Mouse (Mus musculus) regulatory T cell (primary cell): ENCODE data around the gene Bsn.

Source experiments
- in situ Hi-C: fragments of 300-600 bp; cut with MboI, MseI; formaldehyde crosslinking; loops from one replicate; pipeline ENCODE4 v1.15.1; 2025; ENCODE audit warnings: high pct_unique_total_duplicates

Bsn gene

DNA sequence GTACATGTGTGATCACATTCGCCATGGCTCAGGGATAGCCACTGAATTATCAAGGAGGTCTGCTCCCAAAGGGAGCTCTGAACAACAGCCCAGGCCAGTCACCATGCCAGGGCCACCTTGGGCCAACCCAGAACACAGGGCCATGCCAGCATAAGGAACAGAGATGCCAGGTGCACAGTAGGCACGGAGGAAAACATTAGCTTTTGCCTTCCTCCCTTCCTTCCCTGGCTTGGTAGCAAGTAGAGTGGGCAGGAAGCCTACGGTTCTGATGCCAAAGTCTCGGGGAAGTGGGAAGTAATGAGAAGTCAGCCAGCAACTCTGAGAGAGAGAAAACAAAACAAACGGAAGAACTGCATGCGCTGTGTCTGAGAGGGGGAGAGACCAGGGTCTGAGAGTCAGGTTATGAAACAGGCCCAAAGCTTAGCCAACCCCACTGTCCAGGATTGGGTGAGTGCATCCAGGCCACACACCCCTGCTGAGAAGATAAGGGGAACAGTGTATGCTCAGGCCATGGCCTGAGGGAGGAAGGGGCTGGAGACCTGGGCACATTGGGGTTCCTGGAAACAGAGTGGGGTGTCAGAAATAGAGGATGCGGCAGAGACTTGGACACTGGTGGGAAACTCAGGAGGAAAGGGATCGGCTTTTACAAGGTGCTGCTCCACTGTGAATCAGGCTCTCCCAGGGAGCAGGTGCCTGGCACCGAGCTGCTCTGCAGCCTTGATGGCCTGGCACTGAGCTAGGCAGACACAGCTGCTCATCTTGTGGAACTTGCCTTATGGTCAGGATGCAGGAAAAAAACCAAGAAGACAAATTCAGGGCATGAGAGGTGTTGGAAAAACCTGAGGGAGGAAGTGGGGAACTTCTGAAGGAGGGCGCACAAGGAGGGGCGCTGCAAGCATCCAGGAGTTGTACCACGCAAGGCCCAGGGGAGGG is 36.4 kb downstream of the Bsn start:
- in situ Hi-C loops = no loop called here

DNA sequence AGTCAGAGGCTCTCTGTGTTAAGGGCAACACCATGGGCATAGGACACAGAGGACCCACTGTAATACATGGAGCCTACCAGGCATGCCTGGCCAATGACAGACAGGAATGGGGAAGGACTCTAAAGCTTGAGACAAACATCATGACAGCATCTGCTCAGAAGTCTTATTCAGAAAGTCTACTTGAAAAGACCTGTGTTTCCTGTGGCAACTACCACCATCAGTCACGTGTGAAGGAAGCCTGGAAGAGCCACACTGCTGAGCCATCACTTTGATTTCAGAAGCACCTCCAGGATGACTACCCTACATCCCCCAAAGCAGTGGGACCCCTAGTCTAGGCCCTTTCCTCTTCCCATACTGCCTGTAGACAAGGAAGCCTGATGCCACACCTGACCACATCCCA is 39.7 kb downstream of the Bsn start:
- in situ Hi-C loops = no loop called here

DNA sequence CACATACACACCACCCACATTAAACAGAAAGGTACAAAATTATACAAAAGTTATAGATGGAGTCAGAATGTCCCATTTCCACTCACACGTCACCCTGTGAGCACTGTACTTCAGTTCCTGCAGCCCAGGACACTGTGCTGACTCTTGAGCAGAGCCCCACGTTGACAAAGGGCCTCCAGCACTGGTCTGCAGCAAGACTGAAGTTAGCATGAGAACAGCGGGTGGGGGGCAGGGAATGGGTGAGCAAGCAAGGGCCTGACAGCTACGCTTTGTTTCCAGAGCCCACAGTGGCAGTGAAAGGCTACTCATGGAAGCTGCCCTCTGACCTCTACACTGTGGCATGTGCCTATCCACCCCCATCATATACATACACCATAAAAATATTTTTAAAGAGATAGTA is 40.4 kb downstream of the Bsn start:
- in situ Hi-C loops = no loop called here

DNA sequence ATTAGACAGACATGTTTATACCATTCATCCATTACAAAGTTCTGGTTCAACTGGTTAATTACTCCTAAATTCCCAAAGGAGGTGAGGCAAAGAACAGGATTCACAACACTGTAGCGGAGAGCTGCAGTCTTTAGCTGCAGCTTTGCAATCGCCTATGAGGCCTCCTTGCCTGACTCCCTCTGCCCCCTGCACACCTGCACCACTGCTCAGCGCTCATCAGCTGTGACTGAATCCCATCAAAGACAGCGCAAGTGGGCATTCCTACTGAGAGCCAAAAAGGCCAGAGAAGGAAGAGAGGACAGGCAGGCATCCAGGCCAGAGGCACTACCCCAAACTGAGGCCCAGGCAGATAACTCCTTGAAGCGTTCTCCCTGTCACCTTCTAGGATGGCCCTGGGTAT is 42.6 kb downstream of the Bsn start:
- in situ Hi-C loops = no loop called here

DNA sequence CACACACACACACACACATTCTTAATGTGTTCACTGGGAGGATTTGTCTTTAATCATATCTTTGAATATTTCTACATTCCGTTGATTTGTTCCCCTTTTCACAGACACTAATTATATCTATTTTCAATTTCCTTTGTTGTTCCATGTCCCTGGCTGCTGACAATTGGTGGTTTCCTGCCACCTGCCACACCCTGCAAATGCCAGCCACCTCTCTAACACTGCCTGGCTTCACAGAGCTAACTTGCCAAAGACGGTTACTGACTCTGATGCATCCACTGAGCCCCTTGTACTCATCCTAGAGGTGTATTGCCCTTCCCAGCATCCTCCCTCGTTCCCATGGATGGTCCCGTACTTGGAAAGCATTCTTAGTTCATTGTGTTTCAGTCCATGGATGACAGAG is 43.7 kb downstream of the Bsn start:
- in situ Hi-C loops = no loop called here

DNA sequence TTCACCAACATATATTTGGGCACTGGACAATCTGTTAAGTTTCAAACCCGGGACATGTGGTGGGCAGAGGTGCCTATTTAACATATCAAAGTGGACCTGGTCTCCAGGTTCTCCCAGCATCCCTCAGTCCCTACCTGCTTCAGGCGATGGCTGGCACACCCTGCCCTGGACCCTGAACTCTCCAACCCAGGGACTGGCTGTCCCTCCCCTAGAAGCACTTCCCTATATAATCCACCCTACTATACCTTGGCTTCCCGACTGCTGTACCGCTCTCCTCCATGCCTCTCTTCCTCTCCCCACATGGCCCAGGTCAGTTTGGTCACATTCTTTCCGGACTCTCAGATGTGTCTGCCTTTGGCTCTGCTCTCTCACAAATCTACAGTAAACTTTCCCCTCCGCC is 44.4 kb downstream of the Bsn start:
- in situ Hi-C loops = no loop called here

DNA sequence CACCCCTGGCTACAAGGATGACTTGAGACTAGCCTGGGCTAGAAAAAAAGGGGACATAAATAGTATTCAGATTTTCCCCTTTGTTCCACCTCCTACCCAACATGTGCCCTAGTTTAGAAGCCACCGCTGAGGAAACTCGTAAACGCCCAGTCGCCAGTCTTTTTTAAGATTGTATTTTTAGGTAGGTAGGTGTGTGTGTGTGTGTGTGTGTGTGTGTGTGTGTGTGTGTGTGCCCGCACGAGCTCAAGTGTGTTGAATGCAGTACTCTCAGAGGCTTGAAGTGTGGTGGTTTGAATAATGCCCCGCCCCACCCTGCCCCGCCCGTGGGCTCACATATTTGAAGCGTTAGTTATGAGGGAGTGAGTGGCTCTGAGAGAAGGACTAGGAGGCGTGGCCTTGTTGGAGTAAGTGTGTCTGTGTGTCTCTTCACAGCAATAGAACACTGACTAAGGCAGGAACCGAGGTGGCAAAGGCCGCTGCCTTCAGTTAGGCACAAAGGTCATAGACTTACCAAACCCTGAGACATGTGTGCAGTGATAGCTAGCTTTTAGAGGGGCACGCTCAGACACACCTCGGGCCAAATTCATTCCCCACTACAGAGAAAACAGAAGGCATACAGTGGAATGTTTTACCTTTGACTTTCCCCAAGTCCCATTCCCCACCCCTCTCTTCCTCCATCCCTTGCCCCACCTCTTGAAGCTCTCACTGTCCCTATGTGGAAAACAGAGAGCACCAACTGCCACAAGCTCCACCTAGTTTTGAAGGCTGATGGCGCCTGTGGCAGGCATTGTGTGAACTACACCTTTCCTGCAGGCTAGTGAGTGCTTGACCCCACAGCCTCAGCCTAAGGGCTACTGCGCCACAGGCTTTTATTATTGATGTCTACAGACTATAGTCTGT is 45.6 kb downstream of the Bsn start:
- in situ Hi-C loops = no loop called here

DNA sequence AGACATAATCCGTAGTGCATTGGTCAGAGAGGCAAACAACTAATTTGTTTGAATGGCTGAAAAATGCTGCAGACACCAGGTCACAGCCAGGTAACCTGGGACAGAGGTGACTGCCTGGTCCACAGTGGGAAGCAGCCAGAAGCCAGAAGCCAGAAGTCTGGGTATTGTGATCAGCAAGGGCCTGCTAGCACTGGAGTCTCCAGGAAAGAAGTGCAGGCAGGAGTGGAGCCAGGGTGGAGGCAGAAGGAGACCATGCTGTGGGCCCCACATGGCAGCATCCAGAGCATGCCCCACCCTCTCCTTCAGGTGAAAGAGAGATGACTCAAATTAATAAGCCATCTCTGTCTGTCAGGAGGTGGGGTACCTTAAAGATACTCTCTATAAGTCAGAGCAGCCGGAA is 46.7 kb downstream of the Bsn start:
- in situ Hi-C loops = no loop called here

DNA sequence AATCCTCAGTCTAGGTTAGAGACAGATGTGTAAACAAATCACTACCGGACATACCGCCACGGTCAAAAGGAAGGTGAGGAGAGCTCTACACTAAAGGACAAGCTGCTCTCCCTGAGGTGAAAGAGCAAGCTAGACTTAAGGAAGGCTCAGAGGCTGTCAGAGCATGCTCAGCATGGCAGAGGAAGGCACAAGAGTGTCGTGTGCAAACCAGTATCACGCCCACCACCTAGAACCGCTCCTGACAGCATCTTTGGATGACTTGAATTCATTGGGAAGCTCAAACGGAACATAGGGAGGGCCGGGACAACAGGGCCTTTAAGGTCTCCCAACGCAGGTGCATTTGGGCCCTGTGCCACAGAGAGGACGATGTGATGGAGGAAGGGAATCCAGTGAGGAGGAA is 48.8 kb downstream of the Bsn start:
- in situ Hi-C loops = no loop called here

DNA sequence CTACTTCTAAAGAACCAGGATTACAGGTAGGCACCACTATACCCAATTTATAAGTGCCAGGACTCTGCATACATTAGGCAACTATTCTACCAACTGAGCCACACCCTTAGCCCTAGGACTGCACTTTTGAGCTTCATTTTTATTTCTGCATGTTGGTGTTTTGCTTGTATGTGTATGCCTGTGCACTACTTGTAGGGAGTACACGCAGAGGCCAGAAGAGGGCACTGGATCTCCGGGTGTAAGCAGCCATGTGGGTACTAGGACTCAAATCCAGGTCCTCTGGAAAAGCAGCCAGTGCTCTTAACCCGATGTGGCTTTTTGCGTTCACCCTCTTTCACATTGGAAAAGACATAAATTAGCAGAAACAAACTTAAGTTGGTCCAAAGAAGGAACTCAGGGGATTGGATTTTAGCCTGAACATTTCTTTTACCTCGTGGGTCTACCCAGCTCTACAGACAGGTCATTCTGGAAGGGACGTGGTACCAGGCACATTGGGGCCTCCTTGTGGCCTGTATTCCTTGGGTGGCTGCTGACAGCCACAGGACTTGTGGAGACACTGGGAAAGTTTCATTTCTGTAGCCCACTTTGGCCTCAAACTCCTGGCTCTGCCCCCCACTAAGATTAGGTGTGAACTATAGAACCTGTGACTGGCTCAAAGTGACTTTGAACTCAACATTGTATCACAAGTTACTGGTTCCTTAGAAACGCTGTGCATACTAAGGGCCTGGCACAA is 50.1 kb downstream of the Bsn start:
- in situ Hi-C loops = loop anchor here (5.0 kb wide), 1 partner anchor 62 kb away; no protein-coding TSS in a partner anchor

DNA sequence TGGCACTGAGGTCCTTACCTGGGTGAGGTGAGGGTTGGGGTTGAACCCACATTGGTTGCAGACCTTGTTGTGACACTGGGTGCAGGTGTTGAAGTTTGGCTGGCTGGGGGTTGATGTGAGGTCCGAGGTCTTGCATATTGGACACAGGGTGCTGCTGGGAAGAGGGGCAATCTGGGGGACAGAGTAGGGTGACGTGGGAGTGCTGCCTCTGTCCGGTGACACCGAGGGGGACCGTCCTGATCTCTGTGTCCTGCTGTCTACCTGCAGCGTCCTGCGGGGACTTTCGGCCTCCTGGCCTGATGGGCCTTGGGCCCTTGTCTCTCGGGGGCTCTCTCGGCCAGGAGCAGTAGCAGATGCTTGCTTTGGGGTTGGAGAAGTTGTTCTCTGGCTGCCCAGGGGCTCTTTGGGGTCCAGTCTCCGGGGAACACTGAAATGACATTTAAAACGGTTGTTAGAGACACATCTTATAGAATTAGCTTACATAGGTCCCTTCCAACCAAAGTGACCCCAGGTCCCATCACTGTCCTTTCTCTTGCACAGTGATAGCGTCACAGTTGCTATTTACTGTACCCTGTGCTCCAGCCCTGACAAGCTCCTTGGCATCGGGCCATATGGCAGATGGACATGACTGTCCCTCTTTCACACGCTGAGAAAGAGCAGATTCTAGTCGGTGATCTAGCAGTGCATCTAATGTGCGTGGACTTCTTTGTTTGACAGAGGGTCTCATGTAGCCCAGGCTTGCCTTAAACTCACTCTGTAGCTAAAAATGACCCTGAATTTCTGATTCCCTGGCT is 50.8 kb downstream of the Bsn start:
- in situ Hi-C loops = loop anchor here (5.0 kb wide), 1 partner anchor 63 kb away; no protein-coding TSS in a partner anchor

DNA sequence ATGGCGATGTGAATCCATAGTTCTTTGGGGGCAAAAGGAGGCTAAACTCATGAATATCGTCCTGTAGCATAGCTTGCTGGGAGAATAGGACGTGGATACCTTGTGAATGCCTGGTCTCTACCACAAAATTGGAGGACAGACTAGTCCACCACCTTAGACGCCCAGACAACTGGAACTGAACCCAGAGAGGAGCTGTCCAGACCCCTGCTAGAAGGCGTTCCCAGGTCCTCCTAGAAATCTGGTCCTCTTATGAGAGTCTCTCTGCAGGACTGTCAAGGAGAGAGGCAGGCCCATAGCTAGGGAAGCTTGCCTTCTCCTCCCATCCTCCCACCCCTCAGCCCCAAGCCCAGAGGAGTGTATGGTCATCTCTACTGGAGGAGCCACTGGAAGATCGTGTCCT is 52.1 kb downstream of the Bsn start:
- in situ Hi-C loops = loop anchor here (5.0 kb wide), 1 partner anchor 64 kb away; no protein-coding TSS in a partner anchor

DNA sequence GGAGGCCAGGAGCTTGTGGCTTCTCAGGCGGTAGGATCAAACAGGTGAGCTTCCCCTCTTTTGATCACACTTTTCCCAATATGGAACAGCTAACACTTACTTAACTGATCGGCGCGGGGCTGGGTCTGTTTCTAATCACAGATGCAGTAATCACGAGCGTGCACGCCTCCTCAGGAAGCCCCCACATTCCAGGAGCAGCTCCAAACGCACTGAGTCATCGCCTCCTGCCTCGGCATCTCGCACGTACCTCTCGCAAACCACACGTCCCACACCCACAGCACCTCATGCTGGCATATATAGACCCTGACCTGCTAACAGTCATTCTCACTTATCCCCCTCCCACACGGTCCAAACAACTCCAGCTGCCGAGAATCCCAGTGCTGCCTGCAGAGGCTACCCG is 52.7 kb downstream of the Bsn start:
- in situ Hi-C loops = loop anchor here (5.0 kb wide), 1 partner anchor 65 kb away; no protein-coding TSS in a partner anchor

DNA sequence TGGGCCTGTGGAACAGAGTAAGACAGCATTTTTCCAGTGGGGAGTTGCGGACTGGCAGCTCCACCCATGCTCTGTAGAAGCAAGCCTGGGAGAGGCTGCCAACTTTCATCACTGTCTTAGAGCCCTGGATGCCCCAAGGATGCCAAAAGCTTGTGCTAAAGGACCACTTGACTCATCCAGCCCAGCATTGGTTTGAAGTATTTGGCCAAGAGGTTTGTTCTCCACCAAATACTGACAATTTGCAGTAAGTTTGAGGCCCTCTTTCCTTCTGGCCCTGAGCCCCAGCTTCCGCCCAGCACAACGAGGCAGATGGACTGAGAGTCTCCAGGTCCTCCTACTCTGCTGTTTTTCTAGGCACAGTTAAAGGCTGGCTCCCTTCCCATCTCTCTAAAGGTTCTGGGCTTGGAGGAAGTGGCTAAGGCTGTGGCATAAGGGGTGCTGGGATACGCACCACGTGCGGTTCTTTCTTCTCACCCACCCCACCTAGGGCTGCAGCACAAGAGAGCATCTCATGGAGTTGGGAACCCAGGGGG is 53.2 kb downstream of the Bsn start:
- in situ Hi-C loops = loop anchor here (5.0 kb wide), 1 partner anchor 65 kb away; no protein-coding TSS in a partner anchor

DNA sequence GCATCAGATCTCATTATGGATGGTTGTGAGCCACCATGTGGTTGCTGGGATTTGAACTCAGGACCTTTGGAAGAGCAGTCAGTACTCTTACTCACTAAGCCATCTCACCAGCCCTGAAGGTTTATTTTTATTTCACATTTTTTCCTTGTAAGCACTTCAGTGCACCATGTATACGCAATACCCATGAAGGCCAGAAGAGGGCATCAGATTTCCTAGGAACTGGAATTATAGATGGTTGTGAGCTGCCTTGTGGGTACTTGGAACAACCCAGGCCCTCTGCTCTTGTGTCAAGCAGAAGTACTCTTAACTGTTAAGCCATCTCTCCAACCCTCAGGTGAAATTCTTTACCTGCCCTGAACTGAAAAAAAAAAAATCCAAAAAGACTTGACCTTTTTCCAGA is 54.0 kb downstream of the Bsn start:
- in situ Hi-C loops = loop anchor here (5.0 kb wide), 1 partner anchor 66 kb away; no protein-coding TSS in a partner anchor

DNA sequence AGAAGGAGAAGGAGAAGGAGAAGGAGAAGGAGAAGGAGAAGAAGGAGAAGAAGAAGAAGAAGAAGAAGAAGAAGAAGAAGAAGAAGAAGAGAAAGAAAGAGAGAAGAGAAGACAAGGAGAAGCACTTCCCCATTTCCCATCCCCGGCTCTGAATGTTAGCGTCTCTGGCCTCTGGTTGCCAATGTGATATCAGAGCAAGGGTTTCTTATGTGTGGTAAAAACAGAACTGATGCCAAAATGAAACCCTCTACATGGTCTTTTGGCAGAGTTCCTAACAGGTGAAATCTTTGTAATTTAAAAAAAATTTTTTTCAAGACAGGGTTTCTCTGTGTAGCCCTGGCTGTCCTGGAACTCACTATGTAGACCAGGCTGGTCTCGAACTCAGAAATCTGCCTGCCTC is 54.5 kb downstream of the Bsn start:
- in situ Hi-C loops = loop anchor here (5.0 kb wide), 1 partner anchor 67 kb away; no protein-coding TSS in a partner anchor

DNA sequence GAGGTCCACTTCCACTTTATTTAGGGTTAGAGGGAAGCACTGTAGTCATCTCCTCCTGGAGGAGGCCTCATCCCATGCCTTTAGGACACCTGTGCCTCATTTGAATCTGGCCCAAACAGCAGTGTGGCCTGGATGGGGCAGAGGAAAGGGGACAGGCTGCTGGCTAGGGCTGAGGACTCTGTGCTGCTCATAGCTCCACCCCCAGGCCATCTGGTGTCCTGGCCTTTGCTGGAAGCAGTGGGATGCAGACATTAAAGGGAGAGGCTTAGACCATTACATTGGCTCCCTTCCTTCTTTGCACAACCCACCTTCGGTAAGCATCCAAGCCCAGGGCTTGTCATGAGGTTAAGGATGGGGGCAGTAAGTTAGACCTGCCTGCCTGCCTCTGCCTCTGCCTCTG is 56.7 kb downstream of the Bsn start:
- in situ Hi-C loops = no loop called here

DNA sequence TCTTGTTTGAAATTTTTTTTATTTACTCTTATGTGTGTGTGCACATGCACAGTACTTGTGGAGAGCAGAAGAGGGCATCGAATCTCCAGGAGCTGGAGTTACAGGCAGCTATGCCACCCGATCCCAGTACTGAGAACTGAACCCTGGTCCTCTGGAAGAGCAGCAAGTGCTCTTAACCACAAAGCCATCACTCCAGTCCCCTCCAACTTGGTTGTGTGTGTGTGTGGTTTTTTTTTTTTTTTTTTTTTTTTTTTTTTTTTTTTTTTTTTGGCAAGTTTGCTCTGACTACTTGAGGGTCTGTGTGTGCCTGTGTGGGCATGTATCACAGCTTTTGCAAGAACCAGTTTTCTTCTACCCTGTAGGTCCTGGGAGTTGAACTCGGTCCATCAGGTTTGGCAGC is 57.8 kb downstream of the Bsn start:
- in situ Hi-C loops = no loop called here

DNA sequence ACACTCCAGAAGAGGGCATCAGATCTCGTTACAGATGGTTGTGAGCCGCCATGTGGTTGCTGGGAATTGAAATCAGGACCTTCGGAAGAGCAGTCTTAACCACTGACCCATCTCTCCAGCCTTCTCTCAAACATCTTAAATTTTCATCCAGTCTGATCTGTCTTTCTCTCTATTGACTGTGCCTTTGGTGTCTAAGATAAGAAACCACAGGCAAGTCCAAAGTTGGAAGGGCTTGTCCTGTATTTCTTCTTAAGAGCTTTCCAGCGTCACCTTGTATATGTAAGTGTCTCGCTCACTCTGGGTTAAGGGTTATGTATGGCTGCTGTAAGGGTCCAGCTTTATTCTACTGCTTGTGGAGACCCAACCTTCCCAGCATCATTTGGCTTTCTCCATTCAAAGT is 58.7 kb downstream of the Bsn start:
- in situ Hi-C loops = no loop called here
